In genomic region chr16:88112551-88113138, GRCm38 (mm10) we compare ENCODE assay signal across 10 mouse cellular contexts.
A peak's percentile ranks its signal among the peaks of the same experiment; 100 is the strongest.
DNase-seq lines count a peak whose midpoint lies in the region; ATAC-seq and TF ChIP-seq lines count a peak whose summit lies in the region.
"Had no signal": no experiment of that assay in that cellular context is flagged by ENCODE, and none has a peak within 500 bp of the region (broad histone marks: within the 10 kb centered on the region; RNA-seq: fewer than 3 reads in every experiment).

No protein-coding gene starts in this region.

- no peak for TF ChIP-seq POLR2A in limb, embryonic 14.5 days (IDR thresholded peaks at IDR 0.05; ENCODE audit: borderline replicate concordance, extremely low read depth, insufficient read depth, insufficient read length)

- no peaks in the 10 kb centered on the region for H3K27me3 ChIP-seq in forebrain, embryonic 15.5 days
- H3K27me3 ChIP-seq in forebrain, embryonic 12.5 days = no peaks in the 10 kb centered on the region
- no peaks in the 10 kb centered on the region for H3K27me3 ChIP-seq in midbrain, embryonic 11.5 days (ENCODE audit: control insufficient read depth, insufficient read depth, low read length)
- H3K27me3 ChIP-seq in midbrain, embryonic 13.5 days = no peaks in the 10 kb centered on the region
- no peaks in the 10 kb centered on the region for H3K27me3 ChIP-seq in limb, embryonic 14.5 days (ENCODE audit: control insufficient read depth, insufficient read depth, low read length)

- ATAC-seq in forebrain, embryonic 15.5 days (replicated peaks) = peak; percentile 89
- no peak for ATAC-seq in forebrain, embryonic 12.5 days (ENCODE audit: low FRiP score)
- ATAC-seq in midbrain, embryonic 11.5 days (ENCODE audit: low FRiP score) = no peak
- no peak for ATAC-seq in midbrain, embryonic 13.5 days
- ATAC-seq in limb, embryonic 14.5 days (ENCODE audit: low FRiP score, low read depth) = peak; percentile 80
- no peak for ATAC-seq in erythroblast, adult 5-6 weeks (replicated peaks; ENCODE audit: low FRiP score, poor library complexity, severe bottlenecking)
- ATAC-seq: intestine, postnatal 0 days had no signal

- no peak overlapping the region for H3K4me2 ChIP-seq in forebrain, embryonic 15.5 days (replicated peaks)
- no peak overlapping the region for H3K4me2 ChIP-seq in forebrain, embryonic 12.5 days
- H3K4me2 ChIP-seq in midbrain, embryonic 11.5 days = no peak overlapping the region
- H3K4me2 ChIP-seq in midbrain, embryonic 13.5 days (replicated peaks) = no peak overlapping the region
- H3K4me2 ChIP-seq in limb, embryonic 14.5 days (replicated peaks; ENCODE audit: low read depth, low read length, severe bottlenecking) = peak overlapping the region; percentile 18; the same call in 1 of the 2 replicates

- H3K4me3 ChIP-seq in forebrain, embryonic 15.5 days = no peak overlapping the region
- no peak overlapping the region for H3K4me3 ChIP-seq in forebrain, embryonic 12.5 days (replicated peaks)
- no peak overlapping the region for H3K4me3 ChIP-seq in midbrain, embryonic 11.5 days (ENCODE audit: low read depth, low read length)
- no peak overlapping the region for H3K4me3 ChIP-seq in midbrain, embryonic 13.5 days (replicated peaks)
- no peak overlapping the region for H3K4me3 ChIP-seq in limb, embryonic 14.5 days (replicated peaks; ENCODE audit: low read length)
- H3K4me3 ChIP-seq: erythroblast, embryonic 14.5 days had no signal

- no peaks in the 10 kb centered on the region for H3K36me3 ChIP-seq in forebrain, embryonic 15.5 days
- H3K36me3 ChIP-seq in forebrain, embryonic 12.5 days (replicated peaks) = no peaks in the 10 kb centered on the region
- no peaks in the 10 kb centered on the region for H3K36me3 ChIP-seq in midbrain, embryonic 11.5 days (ENCODE audit: control insufficient read depth, insufficient read depth, low read length)
- no peaks in the 10 kb centered on the region for H3K36me3 ChIP-seq in midbrain, embryonic 13.5 days
- no peaks in the 10 kb centered on the region for H3K36me3 ChIP-seq in limb, embryonic 14.5 days (ENCODE audit: control insufficient read depth, insufficient read depth, low read length)

- DNase-seq in midbrain, embryonic 11.5 days (ENCODE audit: low spot score, missing footprints) = peak; percentile 39
- peak; percentile 27 for DNase-seq in fibroblast of lung, adult 2 months (ENCODE audit: low read depth)
- DNase-seq in limb, embryonic 14.5 days (ENCODE audit: low spot score) = peak; percentile 73
- no peak for DNase-seq in ovary, postnatal 10 days (ENCODE audit: low spot score)

- no peaks in the 10 kb centered on the region for H3K9me3 ChIP-seq in forebrain, embryonic 15.5 days
- H3K9me3 ChIP-seq in forebrain, embryonic 12.5 days = no peaks in the 10 kb centered on the region
- H3K9me3 ChIP-seq in midbrain, embryonic 11.5 days (ENCODE audit: control insufficient read depth, low read length) = no peaks in the 10 kb centered on the region
- H3K9me3 ChIP-seq in midbrain, embryonic 13.5 days = no peaks in the 10 kb centered on the region
- H3K9me3 ChIP-seq in limb, embryonic 14.5 days (ENCODE audit: control insufficient read depth, low read length) = no peaks in the 10 kb centered on the region

- 40% methylated on average over 8 of the region's 8 CpGs for WGBS in forebrain, embryonic 15.5 days
- 81% methylated on average over 8 of the region's 8 CpGs for WGBS in forebrain, embryonic 12.5 days
- 86% methylated on average over 8 of the region's 8 CpGs for WGBS in midbrain, embryonic 11.5 days
- WGBS in midbrain, embryonic 13.5 days = 77% methylated on average over 8 of the region's 8 CpGs
- WGBS in limb, embryonic 14.5 days = 30% methylated on average over 8 of the region's 8 CpGs

- H3K9ac ChIP-seq in forebrain, embryonic 15.5 days (replicated peaks) = no peak overlapping the region
- no peak overlapping the region for H3K9ac ChIP-seq in forebrain, embryonic 12.5 days
- no peak overlapping the region for H3K9ac ChIP-seq in midbrain, embryonic 11.5 days (ENCODE audit: low read length)
- H3K9ac ChIP-seq in midbrain, embryonic 13.5 days (replicated peaks) = no peak overlapping the region
- H3K9ac ChIP-seq in limb, embryonic 14.5 days (ENCODE audit: low read depth, low read length, severe bottlenecking) = no peak overlapping the region

- H3K27ac ChIP-seq in forebrain, embryonic 15.5 days (replicated peaks) = no peak overlapping the region; the same call in 1 of the 2 replicates
- no peak overlapping the region for H3K27ac ChIP-seq in forebrain, embryonic 12.5 days
- no peak overlapping the region for H3K27ac ChIP-seq in midbrain, embryonic 11.5 days (ENCODE audit: low read depth, low read length)
- no peak overlapping the region for H3K27ac ChIP-seq in midbrain, embryonic 13.5 days
- peak overlapping the region; percentile 11; the same call in 1 of the 2 replicates for H3K27ac ChIP-seq in limb, embryonic 14.5 days (replicated peaks; ENCODE audit: low read depth, low read length)

- H3K4me1 ChIP-seq in forebrain, embryonic 15.5 days = peaks cover 17% of the 10 kb centered on the region
- 0 out of 2 replicates have a peak, but pooled peaks cover 4% of the 10 kb centered on the region for H3K4me1 ChIP-seq in forebrain, embryonic 12.5 days
- H3K4me1 ChIP-seq in midbrain, embryonic 11.5 days (ENCODE audit: control insufficient read depth, insufficient read depth, low read length) = no peaks in the 10 kb centered on the region
- H3K4me1 ChIP-seq in midbrain, embryonic 13.5 days (replicated peaks) = no peaks in the 10 kb centered on the region
- peaks cover 13% of the 10 kb centered on the region for H3K4me1 ChIP-seq in limb, embryonic 14.5 days (ENCODE audit: control insufficient read depth, insufficient read depth, low read length)

Comparison
In these comparisons a context has a peak if more than half of its experiments do, and no peak if none do; other contexts are left out.
1. ATAC-seq: peak in forebrain, embryonic 15.5 days (single experiment) and limb, embryonic 14.5 days (single experiment); none in forebrain, embryonic 12.5 days (single experiment), midbrain, embryonic 11.5 days (single experiment), midbrain, embryonic 13.5 days (single experiment) and erythroblast, adult 5-6 weeks (single experiment).